Mouse (Mus musculus) lung, adult 2 months (tissue): ENCODE measurements around the gene Lpar6.

Experiments used
- CTCF ChIP-seq: fragments of 200-500 bp; IDR thresholded peaks from 2 replicates; pipeline ENCODE4 v1.5.1; 2011; ENCODE audit warnings: mild to moderate bottlenecking, low read length, control low read depth; ENCODE audit not compliant: insufficient read depth
- POLR2A ChIP-seq: fragments of 200-500 bp; IDR thresholded peaks from 2 replicates; pipeline ENCODE4 v1.6.1; 2011; ENCODE audit warnings: low read depth, mild to moderate bottlenecking, control low read depth, low read length, borderline replicate concordance; ENCODE audit errors: extremely low read depth

GRCm38 (mm10) chr14:73239857-73240256 is 2.2 kb downstream of the Lpar6 start:
- no peak for TF ChIP-seq CTCF
- TF ChIP-seq POLR2A = no peak
